Mouse (Mus musculus): Measurements from ENCODE around the gene Gpr141.
"Not testable (repeated sequence)": the region's sequence is repeated elsewhere in the genome, so short reads cannot be mapped to it uniquely, and the experiment has no call there.

Gene Gpr141

DNA sequence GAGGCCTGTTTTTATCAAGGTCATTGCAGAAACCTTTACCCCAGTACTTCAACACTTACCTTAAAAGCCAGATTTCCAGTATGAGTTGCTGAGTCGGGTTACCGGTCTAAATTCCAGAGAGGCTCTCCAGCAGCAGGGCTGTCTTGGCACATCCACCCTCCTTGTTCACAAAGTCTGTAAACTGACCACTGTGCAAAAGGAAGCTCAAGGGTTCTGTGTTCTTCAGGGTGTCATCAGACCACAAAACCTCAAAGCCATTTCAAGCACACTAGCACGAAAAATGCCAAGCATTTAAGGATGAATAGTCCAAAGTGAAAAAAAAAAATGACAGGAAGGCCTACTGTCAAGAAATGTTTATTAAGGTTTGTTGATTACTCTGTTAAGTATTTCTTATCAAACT is at the start of gene Gpr141:
Gpr141 (minus strand) TSS at position 187 of the 400 bp plus-strand sequence.
- no peak for DNase-seq (ENCODE audit: low read depth, low spot score)

DNA sequence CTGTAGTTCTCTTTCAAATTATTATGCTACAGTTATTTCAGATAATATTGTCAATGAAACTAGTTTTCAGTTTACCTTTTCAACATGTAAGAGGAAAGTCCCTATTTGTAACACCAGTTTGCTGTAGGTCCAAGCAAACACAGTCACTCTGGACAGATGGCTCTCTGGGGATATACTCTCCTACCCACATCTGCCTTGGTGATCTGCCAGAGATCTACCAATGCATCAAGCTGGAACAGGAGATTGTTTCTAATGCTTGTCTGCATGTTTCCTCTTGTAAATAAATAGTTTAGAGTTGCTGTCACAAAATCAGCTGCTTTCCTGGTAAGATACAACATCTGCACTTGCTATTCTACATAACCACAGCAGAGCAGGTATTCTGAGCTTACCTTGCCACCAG is 40.2 kb upstream of the Gpr141 start:
- no peak for DNase-seq (ENCODE audit: low read depth, low spot score)

DNA sequence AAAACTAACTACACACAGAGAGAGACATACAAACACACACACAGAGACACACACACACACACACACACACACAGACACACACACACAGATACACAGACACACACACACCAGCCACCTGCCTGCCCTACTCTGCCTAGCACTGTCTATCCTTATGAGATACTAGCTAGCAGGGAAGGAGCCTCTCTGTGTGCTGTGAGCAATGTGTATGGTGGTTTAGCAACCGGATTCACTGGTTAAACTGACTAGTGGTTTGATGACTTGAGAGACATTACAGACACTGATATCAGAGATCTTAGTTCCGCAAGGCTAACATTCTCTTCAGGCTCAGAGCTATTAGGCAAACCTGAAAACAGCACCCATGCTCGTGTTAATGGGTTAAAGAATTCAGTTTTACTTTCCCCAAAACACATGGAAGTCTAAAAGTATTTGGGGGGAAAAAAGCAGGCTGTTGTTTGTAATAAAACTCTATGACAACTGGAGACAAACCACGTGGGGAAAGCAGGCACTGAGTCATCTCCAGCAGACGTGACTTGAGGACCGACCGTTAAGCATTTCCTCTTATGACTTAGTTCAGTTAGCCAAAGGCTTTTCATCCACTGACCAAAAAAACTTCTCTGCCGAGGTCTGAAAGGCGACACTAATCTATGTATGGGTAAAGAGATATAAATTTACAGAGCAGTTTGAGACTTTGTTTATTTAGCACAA is 30.7 kb upstream of the Gpr141 start:
- no peak for DNase-seq (ENCODE audit: low read depth, low spot score)

DNA sequence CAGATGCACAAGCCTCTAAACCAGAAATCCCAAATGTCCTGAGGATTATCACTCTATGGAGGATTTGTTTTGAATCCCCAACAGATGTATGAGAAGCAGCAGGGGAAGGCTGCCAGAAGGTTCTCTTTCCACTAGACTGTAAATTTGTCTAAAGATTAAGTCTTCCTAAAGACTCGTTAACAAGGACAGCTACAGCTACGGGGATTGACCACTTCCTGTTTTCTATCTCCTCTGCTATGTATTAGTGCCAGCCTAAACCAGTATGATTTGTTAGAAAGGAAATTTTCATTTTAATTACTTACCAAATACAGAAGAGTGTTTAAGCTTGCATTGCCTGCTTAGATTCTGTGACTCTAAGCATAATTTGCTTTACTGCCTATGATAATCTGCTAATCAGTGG is 30.0 kb upstream of the Gpr141 start:
- DNase-seq (ENCODE audit: low read depth, low spot score), result no peak

DNA sequence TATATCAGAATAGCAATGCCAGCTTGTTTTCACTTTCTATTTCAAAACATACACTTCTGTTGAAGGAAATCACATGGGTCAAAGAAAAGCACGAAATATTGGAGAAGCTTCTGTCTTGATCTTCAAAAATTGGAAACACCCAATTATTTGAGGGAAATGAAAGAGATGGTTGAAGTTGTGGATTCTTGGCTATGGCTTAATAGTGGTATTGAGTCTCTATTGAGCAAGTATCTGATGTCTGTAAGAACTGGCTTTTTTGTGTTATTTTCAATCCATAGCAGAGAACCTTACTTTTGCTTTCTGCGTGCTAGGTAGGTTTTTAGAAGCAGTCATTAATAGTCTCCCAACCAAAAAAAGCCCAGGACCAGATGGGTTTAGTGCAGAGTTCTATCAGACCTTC is 19.4 kb upstream of the Gpr141 start:
- no peak for DNase-seq (ENCODE audit: low read depth, low spot score)

DNA sequence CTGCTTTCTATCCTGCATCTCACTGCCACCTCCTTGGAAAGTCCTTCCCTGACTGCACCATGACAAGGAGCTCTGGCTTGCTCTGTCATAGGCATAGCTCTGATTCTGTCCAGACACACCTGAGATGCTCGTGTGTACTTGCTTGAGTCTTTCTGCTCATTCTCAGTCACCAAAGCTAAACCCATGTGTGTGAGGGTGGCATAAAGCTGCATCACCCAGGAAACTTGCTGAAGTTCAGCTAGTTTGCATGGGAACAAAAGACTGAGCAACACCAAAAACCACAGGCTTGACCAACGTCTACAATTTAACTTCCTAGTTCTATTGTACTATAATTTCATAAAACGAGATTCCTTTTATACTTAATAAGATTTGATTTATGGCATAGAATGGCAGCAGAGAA is 18.6 kb upstream of the Gpr141 start:
- DNase-seq (ENCODE audit: low read depth, low spot score), result no peak

DNA sequence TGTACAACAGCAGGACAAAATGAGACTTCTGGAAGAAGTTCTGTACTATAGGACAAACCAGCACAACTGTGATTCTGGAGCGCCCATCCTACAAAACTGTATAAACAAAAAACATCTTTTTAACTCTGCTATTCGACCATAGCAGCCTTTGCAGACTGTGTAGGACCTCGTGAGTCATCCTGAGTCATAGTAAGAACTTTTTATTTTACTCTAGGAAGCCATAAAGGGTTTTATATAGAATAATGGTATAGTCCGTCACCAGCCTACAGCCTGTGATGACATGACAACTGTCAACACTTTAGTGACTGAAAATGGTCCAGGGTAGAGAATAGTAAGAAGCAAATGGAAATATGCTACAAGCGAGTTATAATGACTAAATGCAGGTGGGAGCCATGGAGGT is 17.6 kb upstream of the Gpr141 start:
- no peak for DNase-seq (ENCODE audit: low read depth, low spot score)

DNA sequence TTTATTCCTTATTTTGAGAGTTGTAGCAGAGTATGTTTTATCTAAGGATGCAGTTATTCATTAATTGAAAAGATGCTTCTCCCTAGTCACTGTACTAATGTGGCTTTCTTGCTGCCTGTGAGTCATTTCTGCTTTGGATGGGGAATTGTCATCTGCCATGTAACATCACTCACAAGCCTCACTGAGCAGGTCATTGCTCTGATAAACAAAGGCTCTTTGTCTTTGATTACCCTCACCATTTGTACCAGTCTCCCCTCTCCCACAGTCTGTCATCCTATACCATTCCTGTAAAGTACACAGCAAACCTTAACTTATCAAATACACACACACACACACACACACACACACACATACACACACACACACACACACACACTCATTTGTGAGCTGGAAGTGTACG is 16.1 kb upstream of the Gpr141 start:
- DNase-seq (ENCODE audit: low read depth, low spot score), result no peak

DNA sequence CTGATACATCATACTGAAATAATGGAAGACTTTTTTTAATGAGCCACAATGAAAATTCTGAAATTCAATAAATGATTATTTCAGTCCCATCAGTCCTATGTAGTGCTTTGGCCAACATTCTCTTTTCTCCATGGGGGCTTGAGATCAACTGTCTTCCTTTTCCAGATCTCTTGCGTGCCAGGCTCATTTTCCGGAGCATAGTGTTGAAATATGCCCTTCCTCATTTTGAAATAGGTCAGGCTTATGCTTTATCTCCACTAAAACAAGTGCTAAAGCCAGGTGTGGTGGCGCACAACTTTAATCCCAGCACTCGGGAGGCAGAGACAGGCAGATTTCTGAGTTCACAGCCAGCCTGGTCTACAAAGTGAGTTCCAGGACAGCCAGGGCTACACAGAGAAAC is 6.5 kb upstream of the Gpr141 start:
- DNase-seq (ENCODE audit: low read depth, low spot score), result no peak

DNA sequence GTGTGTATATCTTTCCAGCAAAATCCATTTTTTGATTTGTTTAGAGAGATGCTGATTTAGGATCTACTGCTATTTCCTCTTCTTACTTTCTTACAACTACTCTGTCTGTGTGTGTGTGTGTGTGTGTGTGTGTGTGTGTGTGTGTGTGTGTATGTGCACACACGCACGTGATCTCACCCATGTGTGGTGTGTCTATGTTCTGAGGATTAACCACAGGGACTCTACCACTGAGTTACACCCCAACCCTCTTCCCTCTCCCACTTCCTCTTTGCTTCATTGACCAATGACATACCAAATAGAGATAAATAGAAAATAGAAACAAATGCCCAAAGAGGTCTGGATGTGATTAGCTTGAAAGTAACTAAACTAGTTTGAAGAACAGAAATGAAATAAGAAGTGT is 4.0 kb upstream of the Gpr141 start:
- no peak for DNase-seq (ENCODE audit: low read depth, low spot score)

DNA sequence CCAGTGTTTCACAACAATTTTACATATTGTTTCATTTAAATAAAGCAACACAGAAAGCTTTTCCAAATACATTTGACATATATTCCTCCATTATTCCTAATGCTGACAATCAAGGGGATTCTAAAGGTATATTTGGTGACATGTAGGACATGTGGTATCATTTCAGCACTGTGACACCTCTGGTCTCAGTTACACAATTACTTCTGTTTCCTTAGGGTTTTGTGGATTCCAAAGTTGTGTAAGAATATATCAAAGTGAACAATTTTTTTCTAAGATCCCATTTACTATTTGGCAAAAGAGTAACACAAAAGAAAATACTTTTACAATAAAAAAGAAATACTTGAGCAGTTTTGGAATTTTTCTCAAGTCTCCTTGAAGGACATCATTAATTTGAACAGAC is 2.4 kb downstream of the Gpr141 start:
- no peak for DNase-seq (ENCODE audit: low read depth, low spot score)

DNA sequence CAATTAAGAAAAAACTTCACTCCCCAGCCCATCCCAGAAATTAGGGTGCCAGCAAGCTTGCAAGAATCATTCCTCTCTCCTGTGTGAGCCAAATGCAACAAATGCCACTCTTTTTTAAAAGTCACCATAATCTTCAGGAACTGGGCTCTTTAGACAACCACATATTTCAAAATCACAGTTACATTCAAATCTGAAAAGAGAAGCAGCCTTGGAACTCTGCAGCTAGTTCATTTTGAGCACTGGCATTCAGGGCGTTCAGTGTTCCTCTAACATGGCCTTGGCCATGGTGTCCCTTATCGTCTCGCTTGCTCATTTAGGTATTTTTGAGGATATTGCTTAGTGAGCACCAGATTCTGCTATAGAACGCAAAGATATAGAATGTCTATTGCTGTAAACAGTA is 4.1 kb downstream of the Gpr141 start:
- DNase-seq (ENCODE audit: low read depth, low spot score), result no peak

DNA sequence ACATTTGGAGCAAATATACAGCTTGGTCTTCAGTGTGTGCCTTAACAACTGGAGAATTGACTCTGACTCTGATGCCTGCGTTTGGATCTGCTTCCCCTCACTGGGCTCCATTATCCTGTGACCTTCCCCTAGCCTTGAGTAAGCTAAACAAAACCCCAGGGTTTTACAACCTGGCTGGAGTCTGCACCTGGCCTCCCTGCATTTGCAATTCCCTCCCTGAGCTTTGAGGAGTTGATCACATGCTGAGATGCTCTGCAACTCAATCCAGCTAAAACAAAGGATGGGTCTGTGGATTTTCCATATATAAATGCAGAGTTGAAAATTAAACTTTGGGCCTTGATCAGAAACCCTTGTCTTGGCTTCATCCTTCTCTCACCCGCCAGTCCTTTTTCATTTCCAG is 4.8 kb downstream of the Gpr141 start:
- peak; percentile 22 for DNase-seq (ENCODE audit: low read depth, low spot score)

DNA sequence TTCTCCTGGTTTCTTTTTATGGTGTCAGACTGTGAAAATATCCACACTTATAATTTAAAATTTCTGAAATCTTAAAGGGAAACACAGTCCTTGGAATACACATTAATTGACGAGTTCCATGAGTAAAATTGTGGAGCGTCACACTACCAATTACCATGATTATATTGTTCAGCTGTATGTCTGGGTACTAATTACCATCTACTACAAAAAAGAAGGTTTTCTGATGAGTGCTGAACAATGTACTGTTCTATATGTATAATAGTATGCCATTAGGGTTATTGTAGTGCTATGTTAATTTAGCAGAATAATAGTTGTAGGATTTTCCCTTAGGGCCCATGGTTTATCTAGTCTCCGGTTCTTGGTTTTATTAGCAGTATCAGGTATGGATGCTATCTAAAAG is 29.1 kb downstream of the Gpr141 start:
- no peak for DNase-seq (ENCODE audit: low read depth, low spot score)

DNA sequence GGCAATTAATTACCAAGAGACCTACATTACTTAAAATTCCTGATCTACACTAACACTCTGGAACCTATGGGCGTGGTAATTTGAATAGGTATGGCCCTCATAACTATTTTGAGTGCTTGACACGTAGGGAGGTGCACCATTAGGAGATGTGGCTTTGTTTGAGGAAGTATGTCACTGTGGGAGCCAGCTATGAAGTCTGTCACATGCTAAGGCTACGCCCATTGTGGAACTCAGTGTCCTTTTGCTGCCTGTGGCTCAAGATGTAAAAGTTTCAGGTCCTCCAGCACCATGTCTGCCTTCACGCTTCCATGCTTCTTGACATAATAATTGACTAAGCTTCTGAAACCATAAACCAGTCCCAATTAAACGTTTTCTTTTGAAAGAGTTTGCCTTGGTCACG is 29.6 kb downstream of the Gpr141 start:
- no peak for DNase-seq (ENCODE audit: low read depth, low spot score)

DNA sequence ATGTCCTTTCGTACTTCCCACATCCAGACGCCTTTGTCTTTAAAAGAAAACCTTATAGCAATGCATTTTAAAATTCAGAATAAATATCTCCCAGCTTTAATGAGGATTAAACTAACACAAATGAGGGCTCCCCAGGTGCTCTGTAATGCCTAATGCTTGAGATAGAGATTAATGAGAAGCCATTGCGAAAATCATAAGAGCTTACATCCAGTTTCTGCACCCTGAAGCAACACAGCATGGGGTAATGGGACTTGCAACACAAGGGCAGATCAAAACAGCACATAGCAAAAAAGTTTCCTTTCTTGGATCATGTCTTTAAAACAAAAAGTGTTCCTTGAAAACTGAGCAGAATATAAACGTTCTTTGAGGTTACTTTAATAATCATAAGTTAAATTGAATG is 30.3 kb downstream of the Gpr141 start:
- DNase-seq (ENCODE audit: low read depth, low spot score), result no peak

DNA sequence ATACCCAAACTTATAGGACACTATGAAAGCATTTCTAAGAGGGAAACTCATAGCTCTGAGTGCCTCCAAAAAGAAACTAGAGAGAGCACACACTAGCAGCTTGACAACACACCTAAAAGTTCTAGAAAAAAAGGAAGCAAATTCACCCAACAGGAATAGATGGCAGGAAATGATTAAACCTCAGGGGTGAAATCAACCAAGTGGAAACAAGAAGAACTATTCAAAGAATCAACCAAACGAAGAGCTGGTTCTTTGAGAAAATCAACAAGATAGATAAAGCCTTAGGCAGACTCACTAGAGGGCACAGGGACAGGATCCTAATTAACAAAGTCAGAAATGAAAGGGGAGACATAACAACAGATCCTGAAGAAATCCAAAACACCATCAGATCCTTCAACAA is 36.1 kb downstream of the Gpr141 start:
- not testable (repeated sequence) for DNase-seq (ENCODE audit: low read depth, low spot score)

DNA sequence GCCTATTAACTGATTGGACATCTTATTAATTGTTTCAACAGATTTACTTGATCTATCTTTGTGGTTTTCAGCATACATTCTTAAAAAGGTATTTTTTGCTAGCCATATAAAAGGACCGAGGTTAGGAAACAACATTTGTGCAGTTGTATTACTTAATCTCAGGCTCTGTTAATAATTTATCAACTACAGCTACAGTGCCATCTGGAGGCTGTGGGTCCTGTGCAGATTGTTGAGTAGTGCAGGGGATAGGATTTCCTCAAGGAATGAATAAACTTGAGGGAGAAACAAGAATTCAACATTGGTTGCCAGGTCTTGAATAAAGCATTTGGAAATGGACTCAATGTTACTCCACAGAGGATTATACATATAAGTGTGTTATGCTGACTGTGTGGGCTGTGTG is 53.9 kb downstream of the Gpr141 start:
- DNase-seq (ENCODE audit: low read depth, low spot score), result no peak

DNA sequence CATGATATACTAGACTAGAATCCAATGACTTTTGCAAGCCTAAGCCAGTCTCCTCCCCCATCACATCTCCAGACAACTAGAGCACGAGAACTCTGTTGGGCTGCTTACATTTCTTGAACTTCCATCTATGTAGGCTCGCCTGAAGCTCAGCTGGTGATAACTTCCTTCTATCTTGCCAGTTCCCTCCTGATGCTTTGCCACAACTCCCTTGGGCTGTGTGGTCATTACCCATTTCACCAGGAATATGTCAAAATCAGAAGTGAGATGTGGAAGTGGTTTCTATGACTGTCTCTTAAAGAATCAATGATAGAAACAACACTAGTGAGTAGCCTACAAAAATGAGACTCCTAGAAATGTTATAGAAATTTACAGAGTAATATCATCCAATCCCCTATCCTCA is 56.9 kb downstream of the Gpr141 start:
- no peak for DNase-seq (ENCODE audit: low read depth, low spot score)

DNA sequence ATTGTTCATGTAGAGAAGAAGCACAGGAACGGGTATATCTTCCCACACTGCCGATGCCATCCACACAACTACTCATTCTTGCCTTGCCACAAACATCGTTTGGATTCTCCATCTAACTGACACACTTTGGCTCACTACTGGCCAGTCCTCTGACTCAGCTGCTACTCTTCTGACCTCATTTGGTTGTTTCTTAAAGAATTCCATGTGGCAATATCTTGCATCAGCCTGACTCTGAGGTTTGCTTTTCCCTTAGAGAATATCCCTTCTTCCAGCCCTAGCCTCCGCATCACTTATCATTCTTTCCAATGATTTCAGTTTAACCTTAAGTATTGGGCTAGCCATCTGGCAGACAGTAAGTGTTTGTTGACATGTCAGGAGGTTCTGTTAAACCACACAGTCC is 59.8 kb downstream of the Gpr141 start:
- DNase-seq (ENCODE audit: low read depth, low spot score), result no peak

DNA sequence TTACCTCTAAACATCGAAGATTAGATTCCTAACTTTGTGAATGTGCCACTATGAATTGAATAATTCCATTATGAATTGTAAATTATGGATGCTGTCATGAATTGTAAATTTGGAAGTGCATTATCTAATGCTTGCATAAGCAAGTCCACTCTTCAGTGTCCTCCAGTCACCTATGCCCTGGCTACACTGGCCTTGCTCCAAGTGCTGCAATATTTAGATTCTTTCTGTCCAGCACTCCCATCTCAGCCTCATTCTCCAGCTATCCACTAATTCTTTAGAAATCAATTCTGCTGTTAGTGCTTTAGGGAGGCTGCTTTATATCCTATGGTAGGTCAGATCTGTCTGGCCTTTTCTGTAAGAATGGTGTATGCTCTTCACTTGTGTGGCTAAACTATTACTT is 60.8 kb downstream of the Gpr141 start:
- DNase-seq (ENCODE audit: low read depth, low spot score), result no peak

DNA sequence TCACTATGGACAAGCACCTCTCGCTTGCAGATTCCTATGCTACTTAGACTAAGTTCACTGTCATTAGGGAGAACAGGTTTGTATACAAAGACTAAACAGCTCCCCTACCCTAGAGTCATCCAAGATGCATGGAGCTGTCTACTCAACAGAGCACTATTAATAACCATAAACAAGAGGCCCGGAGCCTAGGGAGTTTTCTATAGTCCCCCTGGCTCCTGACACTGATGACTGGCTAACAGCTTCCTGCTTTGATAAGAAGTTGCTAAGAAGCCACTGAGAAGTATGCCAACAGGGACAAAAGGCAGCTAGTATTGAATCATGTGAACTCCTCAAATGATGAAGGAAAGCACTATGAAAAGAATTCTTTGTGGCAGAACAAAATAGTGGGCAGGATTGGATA is 78.3 kb downstream of the Gpr141 start:
- DNase-seq (ENCODE audit: low read depth, low spot score), result no peak

DNA sequence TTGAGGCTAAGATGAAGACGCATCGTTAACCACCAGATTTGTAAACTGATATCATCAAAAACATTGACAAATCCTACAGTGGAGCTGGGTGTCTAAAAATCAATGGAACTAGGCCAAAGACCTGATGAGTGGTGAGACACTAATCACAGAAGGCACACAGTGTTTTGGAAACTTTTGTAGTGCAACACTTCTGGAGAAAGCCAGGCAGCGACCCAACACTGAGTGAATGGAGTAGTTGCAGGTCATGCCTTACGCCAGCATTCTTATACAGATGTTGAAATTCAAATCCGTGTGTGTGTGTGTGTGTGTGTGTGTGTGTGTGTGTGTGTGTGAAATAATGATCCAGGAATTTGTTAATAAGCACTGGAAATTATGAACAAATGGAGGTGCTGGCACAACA is 79.5 kb downstream of the Gpr141 start:
- DNase-seq (ENCODE audit: low read depth, low spot score), result no peak

DNA sequence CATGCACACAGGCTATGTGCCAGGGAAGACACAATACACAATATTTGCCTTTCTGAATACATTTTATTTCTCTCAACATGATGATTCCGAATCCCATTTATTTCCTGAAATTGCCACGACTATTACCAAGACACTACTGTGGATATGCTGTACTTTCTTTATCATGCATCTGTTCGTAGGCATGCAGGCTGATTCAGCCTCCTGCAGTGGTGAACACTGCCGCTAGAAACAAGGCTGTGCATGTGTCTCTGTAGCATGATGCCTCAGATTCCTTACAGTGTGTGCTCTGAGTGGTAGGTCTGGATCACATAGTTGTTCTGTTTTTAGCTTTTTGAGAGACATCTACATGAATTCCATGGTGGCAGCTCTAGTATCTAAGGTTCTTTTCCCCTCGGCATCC is 89.5 kb downstream of the Gpr141 start:
- no peak for DNase-seq (ENCODE audit: low read depth, low spot score)

Data from WW6 (cell line).